Mouse (Mus musculus) neutrophil, adult 5-6 weeks (primary cell): ENCODE data around the gene Hdac4. TPM values are rescaled to one million over a fixed set of nuclear protein-coding genes. Genes with fewer than 3 reads are reported as not detected.

Source experiments
- ATAC-seq: fragments of 151-379, 151-347 bp; 2 replicates; pipeline ENCODE4 v1.8.0; 2017; ENCODE audit warnings: mild to moderate bottlenecking, moderate TSS enrichment; ENCODE audit not compliant: insufficient number of reproducible peaks, poor library complexity, low FRiP score, severe bottlenecking; ENCODE audit errors: extremely low read depth
- total RNA-seq: library from RNA; stranded (forward); fragments of 200-1000 nt; gene quantifications from 2 replicates; pipeline ENCODE4 v1.2.3, GENCODE M21; 2017

The Hdac4 gene
- total RNA-seq, 1 experiment from 2014 or later = 55.2 TPM

DNA sequence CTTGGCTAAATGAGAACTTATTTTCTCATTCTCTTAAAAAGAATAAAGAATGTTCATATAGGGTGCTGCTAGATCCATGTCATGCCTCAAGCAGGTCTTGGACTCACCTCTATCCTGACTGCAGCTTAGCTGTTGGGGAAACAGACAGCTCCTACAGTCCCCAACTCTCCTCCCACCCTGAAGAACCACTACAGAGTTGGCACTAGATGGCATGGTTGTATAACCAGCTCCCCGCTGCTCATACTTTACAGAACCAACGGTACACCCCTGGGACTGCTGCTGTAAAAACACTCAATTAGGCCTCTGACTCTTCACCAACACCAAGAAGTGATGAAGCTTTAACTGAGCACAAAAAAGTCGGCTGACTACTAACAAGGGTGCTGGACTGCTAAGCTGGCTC is 235.6 kb downstream of the Hdac4 start:
- ATAC-seq = no peak

DNA sequence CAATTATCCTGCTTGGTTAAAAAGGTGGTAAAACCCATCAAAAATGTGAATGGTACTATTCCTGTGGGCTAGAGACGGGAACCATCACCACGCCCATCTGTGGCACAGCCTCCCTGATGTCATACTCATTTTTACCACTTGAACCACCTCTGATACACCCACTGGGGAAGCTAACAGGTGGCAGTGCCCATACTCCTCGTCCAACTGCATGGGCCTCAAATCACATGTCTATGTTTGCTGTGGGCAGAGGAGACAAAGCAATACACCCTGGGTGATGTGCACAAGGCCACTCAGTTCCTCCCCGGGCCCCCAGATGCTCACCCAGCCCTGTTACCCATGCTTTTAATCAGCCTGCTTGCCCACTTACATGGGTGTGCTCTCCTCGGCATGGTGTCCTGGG is 236.5 kb downstream of the Hdac4 start:
- no peak for ATAC-seq

DNA sequence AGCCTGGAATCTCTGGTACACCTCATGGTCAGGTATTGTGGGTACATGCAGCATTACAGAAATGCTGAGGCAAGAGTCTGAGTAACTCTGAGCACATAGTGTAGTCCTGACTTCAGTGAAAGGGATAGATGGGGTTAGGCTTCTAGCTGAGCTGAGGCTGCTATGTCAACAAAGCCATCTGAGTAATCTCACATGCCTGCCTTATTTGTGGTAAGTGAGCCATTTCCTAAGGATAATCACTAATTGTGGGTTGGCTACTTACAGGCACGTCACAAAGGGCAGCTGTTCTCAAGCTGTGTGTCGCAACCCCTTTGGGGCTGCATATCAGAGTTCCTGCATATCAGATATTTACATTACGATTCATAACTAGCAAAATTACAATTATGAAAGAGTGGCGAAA is 239.3 kb downstream of the Hdac4 start:
- no peak for ATAC-seq

DNA sequence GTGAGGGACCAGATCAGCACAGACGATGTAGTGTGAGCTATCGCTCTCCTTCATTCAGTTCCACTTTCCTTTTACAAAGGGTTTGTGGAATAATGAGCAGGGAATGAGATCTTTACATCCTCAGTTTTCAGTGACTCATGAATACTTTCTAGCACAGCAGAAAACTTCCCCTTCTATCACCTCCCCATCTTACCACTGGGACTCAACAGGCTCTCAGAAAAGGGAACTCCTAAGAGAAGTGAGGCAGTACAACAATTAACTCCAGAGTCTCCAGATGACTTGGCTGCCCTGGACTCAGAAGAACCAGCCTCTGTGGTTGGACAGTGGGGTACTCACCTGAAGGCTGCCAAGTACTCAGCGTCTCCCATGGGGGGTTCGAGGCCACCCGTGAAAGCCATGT is 240.5 kb downstream of the Hdac4 start:
- ATAC-seq = no peak

GRCm38 (mm10) chr1:91952912-91953311 is 242.6 kb downstream of the Hdac4 start:
- ATAC-seq = no peak

DNA sequence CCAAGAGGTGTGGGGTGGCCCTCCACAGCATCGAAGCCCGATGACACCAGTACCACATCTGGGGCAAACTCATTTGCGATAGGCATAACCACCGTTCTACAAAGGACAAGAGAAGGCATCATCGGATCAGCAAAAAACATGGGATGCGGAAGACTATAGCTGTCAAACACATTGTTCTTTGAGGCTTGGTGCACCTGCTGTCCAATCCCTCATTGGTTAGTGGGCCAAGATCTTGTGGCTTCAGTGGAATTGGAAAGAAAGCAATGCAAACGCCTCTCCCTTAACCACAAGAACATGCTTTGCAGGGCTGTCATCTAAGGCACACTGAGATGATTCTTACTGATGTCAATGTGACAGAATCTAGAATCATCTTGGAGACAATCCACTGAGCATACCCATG is 248.1 kb downstream of the Hdac4 start:
- ATAC-seq = no peak

GRCm38 (mm10) chr1:91942583-91942982 is 252.9 kb downstream of the Hdac4 start:
- no peak for ATAC-seq

DNA sequence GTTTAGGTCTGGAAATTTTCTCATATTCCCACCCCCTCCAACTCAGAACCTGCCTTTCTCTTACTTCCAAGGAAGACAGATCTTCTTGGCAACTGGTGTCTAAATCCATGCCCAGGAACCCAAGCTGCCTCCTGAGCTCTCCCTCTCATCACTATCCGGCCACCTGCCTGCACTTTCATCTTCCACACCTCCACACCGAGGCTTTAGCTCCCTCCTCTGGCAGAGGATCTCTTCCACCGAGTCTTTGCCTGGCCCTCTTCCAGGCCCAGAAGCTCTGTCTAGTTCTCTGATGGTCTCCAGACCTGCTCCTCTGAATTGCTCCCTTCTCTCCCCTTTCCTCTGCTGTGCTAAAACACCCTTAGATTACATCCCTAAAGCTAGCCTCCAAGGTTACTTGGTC is 253.5 kb downstream of the Hdac4 start:
- ATAC-seq = no peak

GRCm38 (mm10) chr1:91941094-91941493 is 254.4 kb downstream of the Hdac4 start:
- no peak for ATAC-seq

DNA sequence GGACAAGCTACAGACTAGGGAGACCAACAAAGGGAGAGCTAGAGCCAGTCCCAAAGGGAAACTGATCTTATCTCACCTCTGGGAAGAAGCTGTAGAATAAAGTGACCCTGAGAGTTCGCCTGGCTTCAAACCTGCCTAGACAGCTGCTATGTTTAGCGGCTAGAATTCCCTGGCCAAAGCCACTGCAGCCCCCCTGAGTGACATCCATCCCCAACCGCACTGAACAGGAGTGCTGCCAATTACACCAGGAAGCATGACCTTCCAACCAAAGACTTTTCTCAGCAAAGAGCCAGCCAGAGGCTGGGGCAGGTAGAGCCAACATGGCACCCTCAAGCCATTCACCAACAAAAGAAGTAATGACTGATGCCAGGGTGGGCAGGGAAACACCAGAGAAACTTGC is 260.3 kb downstream of the Hdac4 start:
- ATAC-seq = no peak

- no peak for ATAC-seq
Observed at GRCm38 (mm10) chr1:91933681-91934080, 261.8 kb downstream of the Hdac4 start.

GRCm38 (mm10) chr1:91932221-91932620 is 263.3 kb downstream of the Hdac4 start:
- no peak for ATAC-seq

- no peak for ATAC-seq
Observed at GRCm38 (mm10) chr1:91931786-91932185, 263.7 kb downstream of the Hdac4 start.

DNA sequence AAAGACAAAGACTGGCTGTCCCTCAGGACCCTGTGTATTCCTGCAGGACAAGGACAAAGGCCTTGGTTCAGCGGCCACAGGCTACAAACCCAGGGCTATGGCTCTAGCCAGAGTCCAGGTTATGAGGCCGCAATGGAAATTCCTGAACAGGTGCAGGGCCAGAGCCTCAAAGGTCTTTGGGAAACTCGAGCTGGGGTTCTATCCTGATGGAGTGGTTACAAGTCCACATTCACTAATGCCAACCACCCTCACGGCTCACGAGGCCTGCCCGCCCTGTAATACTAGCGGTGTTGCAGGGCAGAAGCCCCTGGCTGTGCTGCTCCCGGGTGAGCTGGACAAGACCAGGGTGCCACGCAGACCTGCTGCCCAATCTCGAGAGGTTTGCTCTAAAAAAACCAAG is 264.3 kb downstream of the Hdac4 start:
- no peak for ATAC-seq

DNA sequence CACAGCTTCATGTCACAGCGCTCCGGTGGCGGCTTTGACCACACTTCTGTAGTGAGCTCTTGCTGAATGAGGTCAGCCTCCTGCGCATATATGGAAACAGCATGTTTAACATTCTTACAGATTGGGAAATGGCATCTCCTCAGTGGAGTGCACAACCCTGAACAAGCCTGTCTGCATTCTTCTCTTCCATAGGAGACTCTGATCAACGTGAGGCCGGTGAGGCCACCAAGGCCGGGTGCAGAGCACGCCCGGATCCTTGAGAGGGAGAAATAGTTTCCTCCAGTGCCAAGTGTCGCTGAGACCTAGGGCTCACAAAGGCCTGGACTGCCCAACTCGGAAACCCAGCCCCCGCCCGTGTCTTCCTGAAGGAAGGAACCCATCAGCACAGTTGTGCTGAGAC is 266.4 kb downstream of the Hdac4 start:
- ATAC-seq = no peak

- ATAC-seq = no peak
Observed at GRCm38 (mm10) chr1:91927536-91928315, 267.8 kb downstream of the Hdac4 start.

GRCm38 (mm10) chr1:91923567-91923966 is 271.9 kb downstream of the Hdac4 start:
- no peak for ATAC-seq

- ATAC-seq = no peak
Observed at GRCm38 (mm10) chr1:91922235-91923152, 273.0 kb downstream of the Hdac4 start.

DNA sequence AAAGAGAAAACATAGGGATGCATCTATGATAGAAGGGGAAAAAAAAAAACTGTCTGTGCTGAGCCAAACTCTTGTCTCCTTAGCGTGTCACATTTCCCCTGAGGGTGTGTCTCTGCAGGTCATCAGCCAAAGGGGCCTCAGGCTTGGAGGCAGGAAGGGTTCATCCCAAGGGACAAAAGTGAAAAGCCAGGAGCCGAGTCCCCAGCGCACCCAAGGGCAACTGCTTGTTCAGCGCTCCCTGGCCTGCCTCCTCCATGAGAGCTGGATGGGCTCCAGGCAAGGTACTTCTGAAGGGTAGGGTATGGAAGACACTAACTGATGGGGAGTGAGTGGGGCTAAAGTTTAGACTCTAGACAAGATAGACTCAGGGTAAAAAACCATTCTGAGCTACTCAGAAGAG is 273.8 kb downstream of the Hdac4 start:
- no peak for ATAC-seq

GRCm38 (mm10) chr1:91921279-91921678 is 274.2 kb downstream of the Hdac4 start:
- ATAC-seq = no peak
